Mouse (Mus musculus): ENCODE data around the gene Vmn2r53. TPM values are rescaled to one million over a fixed set of nuclear protein-coding genes. Genes with fewer than 3 reads are reported as not detected.
"Not testable (repeated sequence)": the region's sequence is repeated elsewhere in the genome, so short reads cannot be mapped to it uniquely, and the experiment has no call there.

The Vmn2r53 gene
- polyA plus RNA-seq (2014; fragmentation: Nextera tagmentation; extraction: Ambion mirVana) = 0.01 TPM in 2 replicates

- H3K9ac ChIP-seq (ENCODE audit: low read depth, low read length) = no peak within 1 kb of the TSS
- H3K4me3 ChIP-seq (ENCODE audit: low read length) = no peak within 1 kb of the TSS
- no peaks in the 10 kb centered on the region for H3K4me1 ChIP-seq (ENCODE audit: control insufficient read depth, insufficient read depth, low read length)
- no peaks in the 10 kb centered on the region for H3K36me3 ChIP-seq (ENCODE audit: control insufficient read depth, insufficient read depth, low read length)
- no peaks in the 10 kb centered on the region for H3K27me3 ChIP-seq (ENCODE audit: control insufficient read depth, insufficient read depth, low read length)
- H3K4me2 ChIP-seq (replicated peaks; ENCODE audit: low read depth, low read length) = no peak within 1 kb of the TSS
- no peak within 1 kb of the TSS for H3K27ac ChIP-seq (ENCODE audit: low read depth, low read length)
- ATAC-seq (ENCODE audit: low FRiP score, low TSS enrichment) = no peak
- H3K9me3 ChIP-seq (ENCODE audit: control insufficient read depth, low read length) = peaks cover 9% of the 10 kb centered on the region; the same call in 1 of the 2 replicates
Observed at GRCm38 (mm10) chr7:12608688-12609087, at the start of gene Vmn2r53. TSS of gene Vmn2r53 (minus strand) at chr7:12608788.

- H3K27ac ChIP-seq (ENCODE audit: low read depth, low read length); H3K27me3 ChIP-seq (ENCODE audit: control insufficient read depth, insufficient read depth, low read length); H3K9me3 ChIP-seq (ENCODE audit: control insufficient read depth, low read length); H3K4me1 ChIP-seq (ENCODE audit: control insufficient read depth, insufficient read depth, low read length); H3K4me2 ChIP-seq (replicated peaks; ENCODE audit: low read depth, low read length); H3K4me3 ChIP-seq (ENCODE audit: low read length); H3K9ac ChIP-seq (ENCODE audit: low read depth, low read length); H3K36me3 ChIP-seq (ENCODE audit: control insufficient read depth, insufficient read depth, low read length); ATAC-seq (ENCODE audit: low FRiP score, low TSS enrichment): not testable (repeated sequence)
- WGBS = 84% methylated on average over 3 of the region's 4 CpGs
Observed at GRCm38 (mm10) chr7:12640219-12640618, 31.6 kb upstream of the Vmn2r53 start, which contains the start of gene Vmn2r54. TSS of gene Vmn2r54 (minus strand) at chr7:12640319.

Other genes starting within 250 kb of the Vmn2r53 start
- gene Vmn1r84, start 239.5 kb downstream of the Vmn2r53 start, polyA plus RNA-seq (2014; fragmentation: Nextera tagmentation; extraction: Ambion mirVana) = not detected in 2 replicates
- gene Zfp551, start 186.0 kb downstream of the Vmn2r53 start, polyA plus RNA-seq (2014; fragmentation: Nextera tagmentation; extraction: Ambion mirVana) = 3.0 and 4.4 TPM in 2 replicates
- 22.5 and 31.1 TPM in 2 replicates for gene Zfp606, start 130.5 kb downstream of the Vmn2r53 start, polyA plus RNA-seq (2014; fragmentation: Nextera tagmentation; extraction: Ambion mirVana)
- not detected in 2 replicates for gene 2900092C05Rik, start 96.3 kb downstream of the Vmn2r53 start, polyA plus RNA-seq (2014; fragmentation: Nextera tagmentation; extraction: Ambion mirVana)
- gene Vmn2r54, start 31.5 kb upstream of the Vmn2r53 start, polyA plus RNA-seq (2014; fragmentation: Nextera tagmentation; extraction: Ambion mirVana) = not detected in 2 replicates
- gene Vmn2r55, start 76.2 kb upstream of the Vmn2r53 start, polyA plus RNA-seq (2014; fragmentation: Nextera tagmentation; extraction: Ambion mirVana) = not detected in 2 replicates
- gene Vmn2r56, start 126.2 kb upstream of the Vmn2r53 start, polyA plus RNA-seq (2014; fragmentation: Nextera tagmentation; extraction: Ambion mirVana) = not detected in 2 replicates
- gene Zscan18, start 194.8 kb upstream of the Vmn2r53 start, polyA plus RNA-seq (2014; fragmentation: Nextera tagmentation; extraction: Ambion mirVana) = 6.1 and 9.3 TPM in 2 replicates
- 18.5 and 19.8 TPM in 2 replicates for gene Zfp329, start 210.1 kb upstream of the Vmn2r53 start, polyA plus RNA-seq (2014; fragmentation: Nextera tagmentation; extraction: Ambion mirVana)
- 20.9 and 33.2 TPM in 2 replicates for gene Zfp110, start 226.0 kb upstream of the Vmn2r53 start, polyA plus RNA-seq (2014; fragmentation: Nextera tagmentation; extraction: Ambion mirVana)